Mouse (Mus musculus) heart, postnatal 0 days (tissue): ENCODE data around the gene Olfr70. TPM values are rescaled to one million over a fixed set of nuclear protein-coding genes. Genes with fewer than 3 reads are reported as not detected.

ENCODE experiments used
- ATAC-seq: fragments of 200-750 bp; cut with Nextera tagmentation; 2 replicates; pipeline ENCODE4 v1.8.0; 2017; ENCODE audit warnings: low read depth, moderate number of reproducible peaks, moderate library complexity; ENCODE audit not compliant: insufficient read depth
- DNase-seq: peaks from one replicate; pipeline ENCODE4 v3.0.0-alpha.2; 2016; ENCODE audit warnings: low spot score
- H3K27ac ChIP-seq: fragments of 300-500 bp; sonication (generic); 2 replicates; pipeline ENCODE4 v1.5.1; 2014; ENCODE audit warnings: low read depth, mild to moderate bottlenecking
- H3K27me3 ChIP-seq: fragments of 300-500 bp; sonication (generic); 2 replicates; pipeline ENCODE4 v1.6.1; 2014; ENCODE audit warnings: low read length, mixed read lengths; ENCODE audit not compliant: control insufficient read depth, insufficient read depth
- H3K36me3 ChIP-seq: fragments of 300-500 bp; sonication (generic); replicated peaks from 2 replicates; pipeline ENCODE4 v1.6.1; 2014; ENCODE audit warnings: low read length, mixed read lengths; ENCODE audit not compliant: control insufficient read depth, insufficient read depth
- H3K4me1 ChIP-seq: fragments of 300-500 bp; sonication (generic); 2 replicates; pipeline ENCODE4 v1.6.1; 2014; ENCODE audit warnings: antibody characterized with exemption; ENCODE audit not compliant: control insufficient read depth, insufficient read depth
- H3K4me2 ChIP-seq: fragments of 300-500 bp; sonication (generic); 2 replicates; pipeline ENCODE4 v1.6.1; 2014; ENCODE audit warnings: low read depth, mild to moderate bottlenecking, low read length, moderate library complexity
- H3K4me3 ChIP-seq: fragments of 300-500 bp; sonication (generic); 2 replicates; pipeline ENCODE4 v1.5.1; 2014; ENCODE audit warnings: low read depth, low read length
- H3K9ac ChIP-seq: fragments of 300-500 bp; sonication (generic); replicated peaks from 2 replicates; pipeline ENCODE4 v1.6.1; 2014; ENCODE audit warnings: low read depth, low read length, mixed read lengths
- H3K9me3 ChIP-seq: fragments of 300-500 bp; sonication (generic); replicated peaks from 2 replicates; pipeline ENCODE4 v1.6.1; 2016; ENCODE audit warnings: low read length; ENCODE audit not compliant: control insufficient read depth
- CTCF ChIP-seq: IDR thresholded peaks from 2 replicates; pipeline ENCODE4 v1.5.1; 2016; ENCODE audit warnings: antibody characterized with exemption, control low read depth, low read depth
- EP300 ChIP-seq: IDR thresholded peaks from 2 replicates; pipeline ENCODE4 v1.6.1; 2016; ENCODE audit warnings: antibody characterized with exemption, low read depth
- WGBS: fragments of 180-500 bp; shearing (Covaris S2); extraction: QIAGEN DNeasy Blood & Tissue Kit; methylation state at CpG from one replicate; pipeline ENCODE4 v1.1.7; 2014; 5-methylcytosine and 5-hydroxymethylcytosine counted together
- polyA plus RNA-seq: library from polyadenylated mRNA; unstranded; fragments of >200 nt; fragmentation: Nextera tagmentation; extraction: Ambion mirVana; gene quantifications from 2 replicates; pipeline ENCODE4 v1.2.1, GENCODE M21; 2015
- total RNA-seq: library from RNA; depleted of rRNA; stranded (reverse); fragments of >200 nt; gene quantifications from 2 replicates; pipeline ENCODE4 v1.2.3, GENCODE M21; 2014; ENCODE audit warnings: low replicate concordance

Gene Olfr70
- total and polyA plus RNA-seq, 2 experiments from 2014 or later, result 0.15 TPM; not detected in 1

DNA sequence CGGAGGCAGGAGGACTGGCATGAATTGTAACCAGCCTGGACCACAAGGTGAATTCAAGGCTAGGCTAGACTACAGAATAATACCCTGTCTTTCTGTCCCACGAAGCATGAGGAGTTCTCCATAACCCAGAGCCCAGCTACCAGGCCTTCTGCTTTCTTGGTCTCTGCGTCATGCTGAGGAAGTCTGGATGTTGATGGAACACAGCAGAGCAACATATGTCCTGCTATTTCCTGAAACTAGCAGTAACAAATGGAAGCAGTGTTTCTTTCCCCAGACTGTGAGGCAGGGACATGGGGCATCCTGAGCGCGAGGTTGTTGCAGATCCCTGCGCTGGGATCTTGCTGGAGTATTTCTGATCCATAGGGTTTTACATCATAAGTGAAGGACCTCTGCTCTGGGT lies 22.1 kb downstream of the Olfr70 start:
- DNase-seq (no peak), ATAC-seq (no peak)
- H3K27me3 ChIP-seq, result no peaks in the 10 kb centered on the region
- no peak overlapping the region for H3K4me2 ChIP-seq
- H3K4me1 ChIP-seq, result no peaks in the 10 kb centered on the region
- H3K9me3 ChIP-seq, result no peaks in the 10 kb centered on the region
- no peak overlapping the region for H3K27ac ChIP-seq
- WGBS, result 87% methylated on average over 6 of the region's 6 CpGs
- H3K9ac ChIP-seq, result no peak overlapping the region
- peaks cover 20% of the 10 kb centered on the region for H3K36me3 ChIP-seq
- TF ChIP-seq CTCF (no peak), EP300 (no peak)
- no peak overlapping the region for H3K4me3 ChIP-seq

DNA sequence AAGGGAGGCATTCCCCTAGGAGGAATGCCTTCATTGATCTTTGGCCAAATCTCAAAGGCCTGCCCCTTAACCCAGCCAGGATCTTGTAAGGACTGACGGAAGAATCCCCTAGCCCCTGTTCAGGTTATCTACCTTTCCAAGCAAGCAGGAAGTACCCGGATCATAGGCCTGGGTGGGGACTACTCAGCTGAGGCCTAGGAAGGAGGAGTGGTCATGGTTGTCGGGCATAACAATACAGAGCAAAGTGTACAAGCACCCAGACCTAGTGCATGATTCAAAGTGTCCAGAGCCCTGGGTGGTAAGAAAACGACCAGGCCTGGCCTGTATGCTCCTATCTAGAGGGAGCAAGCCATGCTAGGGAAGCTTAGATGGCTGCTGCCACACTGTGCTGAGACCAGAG lies 25.0 kb downstream of the Olfr70 start:
- ATAC-seq (no peak), DNase-seq (no peak)
- H3K9me3 ChIP-seq, result no peaks in the 10 kb centered on the region
- no peak overlapping the region for H3K4me2 ChIP-seq
- TF ChIP-seq CTCF (no peak), EP300 (no peak)
- H3K36me3 ChIP-seq, result peaks cover 10% of the 10 kb centered on the region
- no peaks in the 10 kb centered on the region for H3K27me3 ChIP-seq
- 65% methylated on average over 4 of the region's 4 CpGs for WGBS
- no peaks in the 10 kb centered on the region for H3K4me1 ChIP-seq
- no peak overlapping the region for H3K4me3 ChIP-seq
- no peak overlapping the region for H3K9ac ChIP-seq
- H3K27ac ChIP-seq, result no peak overlapping the region

DNA sequence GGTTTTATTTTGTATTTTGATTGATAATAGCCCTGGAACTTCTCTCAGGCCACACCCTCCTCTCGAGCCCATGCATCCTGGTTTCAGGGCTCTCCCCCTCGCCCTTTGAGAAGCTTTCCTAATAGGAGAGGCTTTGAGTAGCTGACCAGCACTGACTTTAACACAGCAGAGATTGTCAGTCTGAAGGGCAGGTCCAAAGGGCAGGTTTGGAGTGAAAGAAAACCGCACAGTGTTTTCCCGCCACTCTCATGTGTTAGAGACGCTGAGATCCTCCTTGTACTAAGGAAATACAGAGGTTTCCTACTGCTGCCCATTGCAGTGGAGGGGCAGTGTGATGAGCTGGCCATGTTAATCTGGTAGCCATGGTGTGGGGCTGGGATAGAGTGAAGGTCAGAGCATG lies 25.6 kb downstream of the Olfr70 start:
- no peak overlapping the region for H3K9ac ChIP-seq
- ATAC-seq, result no peak
- TF ChIP-seq CTCF, result no peak
- H3K27ac ChIP-seq, result no peak overlapping the region
- no peak overlapping the region for H3K4me2 ChIP-seq
- H3K36me3 ChIP-seq, result peaks cover 9% of the 10 kb centered on the region
- H3K4me3 ChIP-seq, result no peak overlapping the region
- H3K4me1 ChIP-seq, result 0 out of 2 replicates have a peak, but pooled peaks cover 4% of the 10 kb centered on the region
- DNase-seq, result no peak
- 78% methylated on average over 5 of the region's 5 CpGs for WGBS
- H3K9me3 ChIP-seq, result no peaks in the 10 kb centered on the region
- H3K27me3 ChIP-seq, result no peaks in the 10 kb centered on the region

DNA sequence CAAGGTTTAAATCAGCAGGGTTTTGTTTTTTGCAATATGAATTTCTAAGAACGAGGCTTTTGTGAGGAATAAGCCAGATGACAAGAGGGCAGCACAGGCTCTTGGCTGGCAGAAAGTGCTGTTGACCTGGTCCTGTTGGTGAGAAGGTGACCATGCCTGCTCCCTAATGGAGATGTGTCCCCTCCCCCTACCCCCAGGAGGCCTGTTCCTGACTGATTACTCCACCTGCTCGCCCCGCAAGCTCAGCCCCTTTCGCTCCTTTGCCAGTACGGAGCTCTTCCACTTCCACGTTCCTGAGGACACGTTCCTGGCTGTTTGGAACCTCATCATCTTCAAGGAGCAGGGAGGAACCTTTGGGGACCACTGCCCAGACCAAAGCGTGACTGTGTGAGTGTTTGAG lies 26.9 kb downstream of the Olfr70 start:
- 0 out of 2 replicates have a peak, but pooled peaks cover 8% of the 10 kb centered on the region for H3K4me1 ChIP-seq
- H3K27me3 ChIP-seq, result no peaks in the 10 kb centered on the region
- no peak overlapping the region for H3K9ac ChIP-seq
- H3K9me3 ChIP-seq, result no peaks in the 10 kb centered on the region
- peaks cover 9% of the 10 kb centered on the region for H3K36me3 ChIP-seq
- TF ChIP-seq EP300 (no peak), CTCF (no peak)
- H3K4me3 ChIP-seq, result no peak overlapping the region
- ATAC-seq (no peak), DNase-seq (no peak)
- no peak overlapping the region for H3K4me2 ChIP-seq
- H3K27ac ChIP-seq, result no peak overlapping the region
- 85% methylated on average over 8 of the region's 8 CpGs for WGBS

DNA sequence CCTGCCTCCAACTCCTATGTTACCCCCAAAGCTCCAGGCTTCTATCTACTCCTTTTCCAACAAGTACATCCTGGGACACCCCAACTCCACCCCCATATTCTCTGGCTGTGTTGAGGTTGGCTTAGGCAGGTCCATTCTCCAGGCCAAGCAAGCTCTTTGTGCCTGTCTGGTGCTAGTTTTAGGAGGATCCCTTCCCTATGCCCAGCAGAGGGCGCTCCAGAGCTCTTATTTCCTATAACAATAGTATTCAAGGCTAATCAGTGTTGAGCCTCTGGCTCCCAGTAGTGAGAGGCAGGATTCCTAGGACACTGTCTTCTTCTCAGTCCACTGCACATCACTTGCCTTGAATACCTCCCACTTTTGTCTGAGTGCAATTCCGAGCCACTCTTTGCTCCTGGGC lies 28.5 kb downstream of the Olfr70 start:
- H3K4me1 ChIP-seq, result 0 out of 2 replicates have a peak, but pooled peaks cover 8% of the 10 kb centered on the region
- H3K27me3 ChIP-seq, result no peaks in the 10 kb centered on the region
- TF ChIP-seq CTCF (peak; percentile 80), EP300 (no peak)
- H3K9me3 ChIP-seq, result no peaks in the 10 kb centered on the region
- no peak overlapping the region for H3K27ac ChIP-seq
- 4% methylated on average over 2 of the region's 2 CpGs for WGBS
- ATAC-seq (peak; percentile 34; the same call in 1 of the 2 replicates), DNase-seq (peak; percentile 81)
- no peak overlapping the region for H3K4me2 ChIP-seq
- H3K4me3 ChIP-seq, result no peak overlapping the region
- peaks cover 9% of the 10 kb centered on the region; the same call in 1 of the 2 replicates for H3K36me3 ChIP-seq
- no peak overlapping the region for H3K9ac ChIP-seq

DNA sequence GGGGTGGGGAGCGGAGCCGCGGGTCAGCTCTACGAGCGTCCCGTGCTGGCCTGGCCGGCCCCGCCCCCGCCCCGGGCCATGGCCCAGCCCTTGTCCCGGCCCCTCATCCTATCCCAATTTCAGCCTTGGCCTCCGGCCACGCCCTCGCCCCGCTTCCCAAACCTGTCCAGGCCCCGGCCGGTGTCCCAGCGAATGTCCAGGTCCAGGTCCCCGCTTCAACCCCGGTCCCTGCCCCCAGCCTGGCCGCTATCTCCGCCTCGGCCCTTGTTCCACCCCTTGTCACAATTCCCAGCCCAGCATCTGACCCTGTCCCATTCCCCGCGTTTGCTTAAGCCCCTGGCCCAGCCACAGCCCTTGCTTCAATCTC lies 31.2 kb downstream of the Olfr70 start:
- H3K9me3 ChIP-seq, result no peaks in the 10 kb centered on the region
- peak overlapping the region; percentile 77 for H3K27ac ChIP-seq
- WGBS, result 4% methylated on average over 13 of the region's 25 CpGs
- peak overlapping the region; percentile 92 for H3K4me2 ChIP-seq
- ATAC-seq (peak; percentile 73), DNase-seq (no peak)
- H3K36me3 ChIP-seq, result 0 out of 2 replicates have a peak, but pooled peaks cover 4% of the 10 kb centered on the region
- 0 out of 2 replicates have a peak, but pooled peaks cover 8% of the 10 kb centered on the region for H3K4me1 ChIP-seq
- peak overlapping the region; percentile 78 for H3K4me3 ChIP-seq
- peaks cover 8% of the 10 kb centered on the region for H3K27me3 ChIP-seq
- TF ChIP-seq CTCF (no peak), EP300 (no peak)
- H3K9ac ChIP-seq, result peak overlapping the region; percentile 86
